Mouse (Mus musculus) layer of hippocampus, postnatal 36 days (tissue): ENCODE measurements around the gene 4930558K02Rik. TPM values are rescaled to one million over a fixed set of nuclear protein-coding genes. Genes with fewer than 3 reads are reported as not detected.

ENCODE experiments used
- DNase-seq, 2 experiments: peaks; one replicate each; pipeline ENCODE4 v3.0.0; 2022
- total RNA-seq, 2 experiments: library from RNA; stranded (reverse); gene quantifications; 2 replicates each; pipeline ENCODE4 v1.2.3; 2021

The 4930558K02Rik gene
- total RNA-seq, 2 experiments from 2014 or later = not detected

DNA sequence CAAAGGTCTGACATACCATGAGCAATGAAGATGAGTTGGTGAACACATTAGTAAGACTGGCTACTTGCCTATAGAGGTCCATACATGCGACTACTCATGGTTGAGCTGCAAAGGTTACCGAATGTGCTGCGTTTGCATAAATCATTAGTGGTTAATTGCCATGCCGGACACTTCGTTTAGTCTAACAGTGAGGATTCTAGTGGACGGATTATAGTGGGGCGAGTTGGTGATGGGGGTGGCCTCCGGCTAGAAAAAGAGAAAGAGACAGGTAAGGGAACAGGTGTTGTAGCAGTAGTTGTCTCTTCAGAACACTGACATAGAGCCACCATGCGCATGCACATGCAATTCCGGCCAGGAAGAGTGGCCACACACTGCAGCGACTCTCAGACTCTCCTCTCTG, 12.4 kb upstream of the 4930558K02Rik start:
- DNase-seq = no peak

DNA sequence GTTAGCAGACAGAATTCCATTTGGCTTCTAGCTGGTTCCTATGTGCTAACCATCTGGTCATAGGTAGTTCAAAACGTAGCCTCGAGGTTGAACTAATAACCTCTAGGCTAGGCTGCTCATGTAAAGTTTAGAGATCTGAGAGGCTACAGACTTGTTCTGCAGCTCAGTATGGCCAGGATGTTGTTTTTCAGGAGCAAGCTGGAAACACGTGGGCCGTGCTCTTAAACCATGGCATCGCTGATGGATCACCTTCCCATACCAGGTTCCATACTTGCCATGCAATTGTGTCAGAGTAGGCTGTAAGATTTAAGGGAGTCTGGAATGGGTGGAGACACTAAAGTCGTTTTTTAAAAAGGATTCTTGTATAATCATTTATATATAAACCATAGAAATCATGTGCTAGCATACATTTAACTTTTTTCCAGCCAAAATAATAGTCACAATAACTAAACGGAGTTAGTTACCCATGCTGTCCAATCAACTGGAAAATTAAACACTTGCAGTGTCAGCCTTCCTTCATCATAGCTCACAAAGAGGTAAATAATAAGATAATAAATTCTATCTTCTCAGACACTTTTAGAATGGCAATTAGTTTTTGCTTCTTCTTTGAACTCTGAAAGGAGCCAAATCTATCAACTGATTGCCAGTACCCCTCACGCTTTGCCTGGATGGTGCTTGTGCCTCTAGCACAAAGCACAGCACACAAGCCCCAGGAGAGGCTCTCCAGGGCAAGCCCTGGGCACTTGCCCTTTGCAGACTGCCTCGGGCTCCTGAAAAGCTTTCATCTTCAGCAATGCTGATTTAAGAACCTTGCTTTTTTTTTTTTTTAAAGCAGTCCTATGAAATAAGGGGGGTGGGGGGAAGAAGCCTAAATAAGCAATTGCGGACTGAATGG, 11.5 kb upstream of the 4930558K02Rik start:
- no peak for DNase-seq

DNA sequence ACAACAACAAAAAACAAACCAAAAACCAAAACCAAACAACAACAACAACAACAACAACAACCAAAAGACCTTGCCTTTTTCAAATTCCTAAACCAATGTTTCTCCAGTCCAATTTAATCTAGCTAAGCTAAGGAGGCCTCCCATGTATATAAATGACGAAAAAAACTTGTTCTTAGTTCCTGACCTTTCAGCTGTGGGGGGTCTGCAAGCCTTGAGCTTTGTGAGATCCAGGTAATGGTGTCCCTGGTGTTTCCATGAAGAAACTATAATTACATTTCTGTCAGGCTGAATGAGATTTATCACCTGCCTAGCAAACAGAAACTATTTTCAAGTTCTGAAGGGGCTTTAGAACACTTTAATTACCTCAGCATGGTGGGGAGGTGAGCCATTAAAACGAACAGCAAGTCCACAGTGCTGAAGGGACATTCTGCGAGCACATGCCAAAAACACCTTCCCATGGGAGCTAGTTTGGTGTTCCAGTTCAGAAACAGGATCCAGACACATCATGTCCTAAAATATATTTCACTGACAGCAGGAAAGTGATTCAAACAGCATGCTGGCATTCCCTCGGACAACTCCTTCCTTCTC, 4.6 kb upstream of the 4930558K02Rik start:
- no peak for DNase-seq

- DNase-seq = no peak
Measured at GRCm38 (mm10) chr1:161983451-161983850, 4.0 kb upstream of the 4930558K02Rik start.

DNA sequence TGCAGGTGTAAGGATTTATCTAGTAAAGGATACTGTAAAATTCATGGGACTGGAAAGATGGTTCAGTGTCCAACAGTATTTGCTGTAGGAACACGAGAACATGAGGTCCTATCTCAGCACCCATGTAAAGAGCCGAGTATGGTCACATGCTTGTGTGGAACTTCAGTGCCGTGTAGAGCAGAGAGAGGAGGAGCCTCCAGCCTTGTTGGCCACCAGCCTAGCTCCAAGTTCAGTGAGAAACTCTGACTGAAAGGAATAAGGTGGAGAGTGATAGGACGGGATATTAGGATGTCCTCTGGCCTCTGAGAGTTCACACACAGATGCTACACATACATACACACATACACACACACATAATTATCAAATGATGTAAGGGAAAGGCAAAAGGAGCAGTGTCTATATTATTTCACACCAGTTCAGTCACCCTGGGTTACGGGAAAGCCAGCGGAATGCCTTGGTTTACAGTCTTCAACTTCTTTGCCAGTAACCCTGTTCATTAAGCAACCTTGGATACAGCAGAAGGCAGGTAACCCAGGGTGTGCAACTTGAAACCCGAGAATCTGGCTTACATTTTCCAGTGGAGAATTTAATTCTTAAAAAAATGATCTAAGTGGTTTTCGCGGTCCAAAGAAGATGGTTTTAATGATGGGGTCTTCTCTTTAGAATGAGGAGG, 1.3 kb upstream of the 4930558K02Rik start:
- DNase-seq = no peak

GRCm38 (mm10) chr1:161980046-161980445, 610 bp upstream of the 4930558K02Rik start:
- no peak for DNase-seq

- DNase-seq = no peak
Measured at GRCm38 (mm10) chr1:161978173-161978700, 1.2 kb downstream of the 4930558K02Rik start.

DNA sequence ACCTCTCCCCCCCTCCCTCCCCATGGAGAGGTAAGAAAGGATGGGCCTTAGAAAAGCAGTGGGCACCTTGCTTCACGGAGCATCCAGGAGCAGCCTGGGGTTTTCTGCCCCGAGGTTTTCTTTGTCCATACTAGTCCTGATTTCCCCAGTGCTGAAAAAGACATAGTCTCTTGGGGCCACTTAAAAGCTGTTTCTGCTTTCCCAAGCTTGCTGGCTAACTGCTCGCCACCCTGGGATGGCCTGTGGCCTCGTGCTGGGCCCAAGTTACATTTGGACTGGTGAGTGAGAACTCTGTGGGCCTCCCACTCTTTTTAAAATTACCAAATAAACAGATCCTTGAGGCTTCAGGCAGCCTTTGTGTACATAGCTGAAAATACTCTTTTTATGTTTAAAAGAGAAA, 2.1 kb downstream of the 4930558K02Rik start:
- DNase-seq = no peak

DNA sequence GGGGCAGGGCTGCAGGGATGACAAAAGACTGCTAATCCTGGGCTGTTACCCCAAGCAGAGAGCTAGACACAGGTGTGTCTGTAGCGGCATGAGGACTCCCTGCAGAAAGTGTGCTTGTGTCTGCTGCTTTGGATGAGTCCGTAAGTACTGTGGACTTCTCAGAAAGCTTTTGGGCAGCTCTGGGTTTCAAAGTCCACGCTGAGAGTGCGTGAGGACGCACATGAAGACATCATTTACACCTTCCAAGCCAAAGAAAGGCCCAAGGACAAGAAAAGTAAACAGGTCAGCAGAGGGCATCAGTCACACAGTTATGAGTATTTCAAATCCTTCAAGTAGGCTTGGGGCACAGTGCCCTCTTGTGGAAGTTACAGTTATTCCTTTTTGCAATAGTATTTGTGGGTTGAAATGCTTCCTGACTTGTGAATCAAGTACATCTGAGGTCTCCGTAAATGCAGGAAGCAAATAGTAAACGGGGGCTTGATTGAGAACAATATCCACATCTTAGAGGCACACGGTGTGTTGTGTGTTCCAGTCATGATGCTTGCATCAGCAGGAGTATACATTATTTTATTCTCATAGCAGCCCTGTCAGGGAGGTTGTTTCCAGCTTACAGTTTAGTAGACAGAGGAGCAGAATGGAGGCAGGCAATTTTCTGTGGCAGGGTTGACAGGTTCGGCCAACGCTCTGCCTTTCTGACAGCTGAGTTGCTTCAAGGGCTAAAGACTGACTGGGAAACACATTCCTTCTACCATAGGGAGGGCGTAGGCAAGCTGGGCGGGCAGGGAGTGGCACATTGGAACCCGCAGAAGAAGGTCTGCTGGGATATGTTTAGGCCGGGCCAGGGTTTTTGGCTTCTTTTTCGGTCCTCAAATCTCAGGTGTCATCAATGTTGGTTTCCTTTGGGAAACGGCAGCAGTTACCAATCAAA, 2.9 kb downstream of the 4930558K02Rik start:
- peak; percentile 48 to 73 for DNase-seq

DNA sequence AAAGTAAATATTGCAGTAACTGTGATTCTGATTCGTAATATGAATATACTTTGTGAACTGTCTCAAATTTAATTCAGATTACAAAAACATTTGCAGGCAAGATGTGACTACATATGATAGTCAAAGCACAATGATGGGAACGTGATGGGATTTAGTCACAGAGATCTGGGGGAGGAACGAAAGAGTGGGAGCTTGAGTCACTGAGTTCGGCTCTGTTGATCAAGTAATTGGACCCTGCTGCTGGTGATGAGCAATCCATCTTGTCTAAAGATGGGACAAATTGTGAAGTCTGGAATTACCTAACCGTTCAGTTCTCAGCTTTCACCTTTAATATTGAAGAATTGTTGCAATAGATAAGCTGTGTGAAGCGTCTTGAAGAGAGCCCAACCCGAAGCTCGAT, 7.2 kb downstream of the 4930558K02Rik start:
- DNase-seq = no peak

DNA sequence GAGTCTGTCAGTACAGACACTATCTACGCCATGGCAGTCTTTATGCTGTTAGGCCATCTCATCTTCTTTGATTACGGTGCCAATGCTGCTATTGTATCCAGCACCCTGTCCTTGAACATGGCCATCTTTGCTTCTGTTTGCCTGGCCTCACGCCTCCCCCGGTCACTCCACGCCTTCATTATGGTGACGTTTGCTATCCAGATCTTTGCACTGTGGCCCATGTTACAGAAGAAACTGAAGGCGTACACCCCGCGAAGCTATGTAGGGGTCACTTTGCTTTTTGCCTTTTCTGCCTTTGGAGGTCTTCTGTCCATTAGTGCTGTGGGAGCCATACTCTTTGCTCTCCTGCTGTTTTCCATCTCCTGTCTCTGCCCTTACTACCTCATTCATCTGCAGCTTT, 8.6 kb downstream of the 4930558K02Rik start:
- DNase-seq = no peak

DNA sequence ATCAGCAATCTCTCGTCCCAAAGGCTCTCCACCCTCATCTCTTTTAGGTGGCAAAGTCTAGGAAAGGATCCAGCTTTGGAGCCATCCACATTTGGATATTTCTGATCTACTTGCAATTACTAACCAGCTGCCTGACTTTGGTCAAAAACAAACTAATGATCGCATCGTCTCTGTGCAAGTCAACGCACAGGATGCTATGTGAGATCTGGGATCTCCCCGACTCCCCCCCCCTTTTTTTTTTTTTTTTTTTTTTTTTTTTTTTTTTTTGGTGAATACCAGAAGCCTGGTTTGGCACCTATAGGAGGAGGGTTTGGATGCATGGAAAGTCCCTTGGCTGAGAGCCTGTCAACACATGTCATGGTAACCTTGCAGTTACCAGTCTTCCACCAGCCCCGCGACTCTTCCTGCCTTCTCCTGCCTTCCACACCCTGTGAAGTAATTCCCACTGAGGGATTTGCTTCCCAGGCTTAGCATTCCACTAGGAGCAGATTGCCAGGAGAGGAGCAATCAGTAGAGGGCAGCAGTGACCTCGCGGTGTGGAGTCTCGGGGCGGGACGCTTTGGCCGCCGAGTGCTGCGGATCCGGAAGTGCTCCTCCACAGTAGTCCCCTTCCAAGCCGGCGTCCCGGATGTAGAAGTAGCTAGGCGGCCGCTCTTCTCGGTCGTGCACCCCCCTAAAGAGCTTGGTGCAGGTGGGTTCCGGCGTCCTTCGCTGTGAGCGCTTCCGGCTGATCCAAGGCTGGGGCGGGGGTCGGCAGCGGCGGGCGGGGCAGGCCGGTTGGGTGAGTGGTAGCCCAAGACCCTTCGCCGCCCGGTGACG, 10.6 kb downstream of the 4930558K02Rik start, which contains the start of gene Pigc:
Gene Pigc (plus strand): TSS at position 598 of the 819 bp plus-strand sequence.
- peak; percentile 89 to 90 for DNase-seq

- no peak for DNase-seq
Measured at GRCm38 (mm10) chr1:161967936-161968335, 11.5 kb downstream of the 4930558K02Rik start.

GRCm38 (mm10) chr1:161962465-161963377, 16.7 kb downstream of the 4930558K02Rik start:
- no peak for DNase-seq

DNA sequence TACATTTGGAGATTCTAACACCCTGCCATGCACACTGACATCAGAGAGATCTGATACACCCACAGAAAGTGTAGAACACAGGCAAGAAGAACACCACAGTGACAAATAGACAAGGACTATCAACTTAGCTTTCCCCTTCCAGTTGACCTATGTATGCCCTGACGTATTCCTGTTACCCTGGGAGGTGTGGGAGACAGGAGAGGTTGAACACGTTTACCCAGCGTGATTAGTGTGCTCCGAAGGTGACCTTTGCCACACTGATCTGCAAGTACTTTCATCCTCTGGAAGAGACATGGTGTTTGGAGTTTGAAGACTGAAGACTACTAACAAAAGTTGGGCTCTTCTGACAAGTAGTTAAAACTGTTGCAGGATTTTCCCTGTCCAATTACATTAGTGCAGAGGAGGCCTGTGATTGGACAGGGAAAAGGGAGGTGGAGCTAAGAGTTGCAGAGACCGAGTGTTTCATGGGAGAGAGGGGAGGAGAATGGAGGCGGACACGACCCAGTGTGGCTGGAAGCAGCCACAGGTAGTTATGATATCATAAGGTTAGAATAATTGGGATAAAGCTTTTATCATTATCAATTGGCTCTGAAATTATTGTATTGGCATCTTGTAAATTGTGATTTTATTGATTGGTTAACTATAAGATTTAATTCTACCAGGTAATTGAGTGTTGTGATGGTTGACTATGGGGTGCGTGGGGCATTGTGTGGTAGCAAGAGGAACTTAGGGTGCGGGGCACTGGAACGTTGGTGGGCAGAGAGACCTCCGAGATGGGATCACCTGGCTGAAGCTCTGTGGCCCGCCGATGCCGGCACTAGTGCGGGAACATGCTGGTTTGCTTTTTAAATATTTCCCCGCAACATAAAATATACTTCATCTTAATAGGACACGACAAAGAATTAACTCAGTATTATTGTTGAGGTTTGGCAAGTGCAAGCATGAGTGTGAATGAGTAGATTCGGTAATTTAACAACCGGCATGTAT, 21.2 kb downstream of the 4930558K02Rik start:
- DNase-seq = no peak

- no peak for DNase-seq
Measured at GRCm38 (mm10) chr1:161955846-161956245, 23.6 kb downstream of the 4930558K02Rik start.

DNA sequence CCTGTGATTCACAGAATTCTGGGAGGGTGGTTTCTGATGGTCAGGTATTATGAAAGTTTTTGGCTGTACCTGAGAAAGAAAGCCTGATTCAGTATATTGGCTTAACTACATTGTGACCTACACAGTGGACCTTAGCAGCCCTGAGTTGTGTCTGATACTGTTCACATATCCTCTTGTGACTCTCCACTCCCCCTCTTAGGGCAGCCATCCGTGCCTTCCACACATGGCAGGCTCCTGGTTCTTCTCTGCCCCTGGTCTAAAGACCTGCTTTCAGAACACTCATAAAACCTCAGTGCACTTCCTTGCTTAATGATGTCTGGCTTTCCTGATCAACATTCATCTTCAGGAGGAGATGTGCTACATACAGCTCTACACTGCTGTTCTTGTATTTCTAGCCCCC, 26.8 kb downstream of the 4930558K02Rik start:
- no peak for DNase-seq

DNA sequence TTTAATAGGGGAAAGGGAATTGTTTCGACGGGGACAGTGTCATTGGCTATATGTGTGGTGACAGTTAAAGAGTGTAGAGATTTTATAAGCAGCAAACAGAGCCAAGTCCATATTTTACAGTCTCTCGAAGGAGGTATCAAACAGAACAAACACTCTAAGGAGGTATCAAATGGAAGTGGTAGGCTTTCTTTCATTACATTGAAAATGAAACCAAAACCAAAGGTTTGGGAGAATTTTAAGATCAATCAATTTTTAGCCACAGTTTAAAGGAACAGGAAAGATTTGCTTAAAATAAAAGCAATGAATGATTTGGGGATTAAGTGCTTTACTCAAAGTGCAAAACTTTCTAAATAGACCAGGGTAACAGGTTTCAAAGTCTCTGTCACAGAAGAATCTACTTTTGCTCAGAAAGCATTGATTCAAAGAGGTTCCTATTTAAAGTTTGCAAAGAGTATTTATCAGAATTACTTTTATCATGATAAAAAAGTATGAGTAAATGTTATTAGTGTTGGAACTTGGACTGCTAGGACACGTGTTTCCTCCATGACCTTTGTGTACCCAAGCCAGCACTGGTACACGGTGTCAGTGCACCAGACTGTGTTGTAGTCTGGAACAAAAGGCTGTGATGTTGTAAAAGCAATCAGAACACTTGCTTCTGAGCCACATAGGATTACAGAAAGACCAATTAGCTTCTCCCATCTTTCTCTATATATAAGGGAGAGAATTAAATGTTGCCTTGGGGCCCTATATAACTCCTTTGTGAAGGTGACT, 28.2 kb downstream of the 4930558K02Rik start:
- no peak for DNase-seq
